Mouse (Mus musculus): ENCODE measurements at regions not wholly inside any gene's neighbourhood (a gene's known extent, or its start where the extent isn't known, plus 50 kb on each side); places are given as distances from the start of the nearest gene placed in this dataset.

- H3K9me3 ChIP-seq (ENCODE audit: low read length), result no peaks in the 10 kb centered on the region
- no peak overlapping the region for H3K9ac ChIP-seq (replicated peaks)
- H3K36me3 ChIP-seq (replicated peaks; ENCODE audit: insufficient read depth, low read length), result no peaks in the 10 kb centered on the region
- H3K4me3 ChIP-seq (ENCODE audit: low read depth, low read length), result no peak overlapping the region
- H3K27ac ChIP-seq (ENCODE audit: low read depth), result no peak overlapping the region
- H3K4me2 ChIP-seq (ENCODE audit: low read depth, low read length), result no peak overlapping the region
- ATAC-seq (no peak), DNase-seq (no peak)
- WGBS (ENCODE audit: insufficient replicate concordance), result 57% methylated on average over 3 of the region's 3 CpGs
- no peak for TF ChIP-seq EP300 (IDR thresholded peaks at IDR 0.05; ENCODE audit: low read depth)
- TF ChIP-seq CTCF (IDR thresholded peaks at IDR 0.05; ENCODE audit: low read depth), result no peak
- H3K4me1 ChIP-seq (ENCODE audit: insufficient read depth), result peaks cover 2% of the 10 kb centered on the region; the same call in 1 of the 2 replicates
- no peaks in the 10 kb centered on the region for H3K27me3 ChIP-seq (ENCODE audit: insufficient read depth, low read length)
Measured at GRCm38 (mm10) chr13:44569241-44569778, 160.0 kb upstream of the Jarid2 start.

- DNase-seq (no peak), ATAC-seq (no peak)
Measured at GRCm38 (mm10) chr13:44573463-44573862, 155.8 kb upstream of the Jarid2 start.

GRCm38 (mm10) chr13:44579215-44579614 is 150.1 kb upstream of the Jarid2 start:
- WGBS (ENCODE audit: insufficient replicate concordance), result 71% methylated on average over 5 of the region's 5 CpGs
- DNase-seq (no peak), ATAC-seq (no peak)
- Histone ChIP-seq H3K4me3 (ENCODE audit: low read depth, low read length) (no peak overlapping the region), H3K9ac (replicated peaks) (no peak overlapping the region), H3K9me3 (ENCODE audit: low read length) (peaks cover 3% of the 10 kb centered on the region; the same call in 1 of the 2 replicates), H3K27ac (ENCODE audit: low read depth) (no peak overlapping the region), H3K4me2 (ENCODE audit: low read depth, low read length) (no peak overlapping the region), H3K36me3 (replicated peaks; ENCODE audit: insufficient read depth, low read length) (no peaks in the 10 kb centered on the region), H3K27me3 (ENCODE audit: insufficient read depth, low read length) (no peaks in the 10 kb centered on the region), H3K4me1 (ENCODE audit: insufficient read depth) (0 out of 2 replicates have a peak, but pooled peaks cover 3% of the 10 kb centered on the region)
- no peak for TF ChIP-seq EP300 (IDR thresholded peaks at IDR 0.05; ENCODE audit: low read depth)
- TF ChIP-seq CTCF (IDR thresholded peaks at IDR 0.05; ENCODE audit: low read depth), result no peak

More at GRCm38 (mm10) chr13:44573463-44573862, 155.8 kb upstream of the Jarid2 start:
- Histone ChIP-seq H3K4me2 (ENCODE audit: low read depth, low read length) (no peak overlapping the region), H3K4me1 (ENCODE audit: insufficient read depth) (peaks cover 2% of the 10 kb centered on the region; the same call in 1 of the 2 replicates), H3K27ac (ENCODE audit: low read depth) (no peak overlapping the region), H3K36me3 (replicated peaks; ENCODE audit: insufficient read depth, low read length) (no peaks in the 10 kb centered on the region), H3K9me3 (ENCODE audit: low read length) (no peaks in the 10 kb centered on the region), H3K9ac (replicated peaks) (no peak overlapping the region), H3K27me3 (ENCODE audit: insufficient read depth, low read length) (no peaks in the 10 kb centered on the region), H3K4me3 (ENCODE audit: low read depth, low read length) (no peak overlapping the region)
- WGBS (ENCODE audit: insufficient replicate concordance), result 17% methylated on average over 7 of the region's 7 CpGs
- TF ChIP-seq EP300 (IDR thresholded peaks at IDR 0.05; ENCODE audit: low read depth) (no peak), CTCF (IDR thresholded peaks at IDR 0.05; ENCODE audit: low read depth) (no peak)

- H3K4me2 ChIP-seq (ENCODE audit: low read depth, low read length), result no peak overlapping the region
- no peaks in the 10 kb centered on the region for H3K27me3 ChIP-seq (ENCODE audit: insufficient read depth, low read length)
Measured at GRCm38 (mm10) chr13:44580156-44580736, 149.0 kb upstream of the Jarid2 start.

GRCm38 (mm10) chr13:44580767-44581166 is 148.5 kb upstream of the Jarid2 start:
- no peak for DNase-seq
- H3K9me3 ChIP-seq (ENCODE audit: low read length), result peaks cover 3% of the 10 kb centered on the region; the same call in 1 of the 2 replicates
- H3K4me1 ChIP-seq (ENCODE audit: insufficient read depth), result peaks cover 3% of the 10 kb centered on the region; the same call in 1 of the 2 replicates
- ATAC-seq, result no peak
- H3K27me3 ChIP-seq (ENCODE audit: insufficient read depth, low read length), result no peaks in the 10 kb centered on the region
- H3K4me3 ChIP-seq (ENCODE audit: low read depth, low read length), result no peak overlapping the region
- H3K4me2 ChIP-seq (ENCODE audit: low read depth, low read length), result 0 out of 2 replicates have a peak overlapping the region, but pooled peaks have one; percentile 8
- WGBS (ENCODE audit: insufficient replicate concordance), result 44% methylated on average over 9 of the region's 9 CpGs
- TF ChIP-seq CTCF (IDR thresholded peaks at IDR 0.05; ENCODE audit: low read depth) (no peak), EP300 (IDR thresholded peaks at IDR 0.05; ENCODE audit: low read depth) (no peak)
- no peak overlapping the region for H3K27ac ChIP-seq (ENCODE audit: low read depth)
- no peak overlapping the region for H3K9ac ChIP-seq (replicated peaks)
- H3K36me3 ChIP-seq (replicated peaks; ENCODE audit: insufficient read depth, low read length), result no peaks in the 10 kb centered on the region

More at GRCm38 (mm10) chr13:44580156-44580736, 149.0 kb upstream of the Jarid2 start:
- DNase-seq (no peak), ATAC-seq (no peak)
- H3K9me3 ChIP-seq (ENCODE audit: low read length), result peaks cover 3% of the 10 kb centered on the region; the same call in 1 of the 2 replicates
- whole genome bisulfite sequencing (ENCODE audit: insufficient replicate concordance), result 51% methylated on average over 15 of the region's 15 CpGs
- peaks cover 3% of the 10 kb centered on the region; the same call in 1 of the 2 replicates for H3K4me1 ChIP-seq (ENCODE audit: insufficient read depth)
- H3K36me3 ChIP-seq (replicated peaks; ENCODE audit: insufficient read depth, low read length), result no peaks in the 10 kb centered on the region
- TF ChIP-seq EP300 (IDR thresholded peaks at IDR 0.05; ENCODE audit: low read depth) (no peak), CTCF (IDR thresholded peaks at IDR 0.05; ENCODE audit: low read depth) (no peak)
- H3K27ac ChIP-seq (ENCODE audit: low read depth), result no peak overlapping the region
- no peak overlapping the region for H3K9ac ChIP-seq (replicated peaks)
- H3K4me3 ChIP-seq (ENCODE audit: low read depth, low read length), result no peak overlapping the region

GRCm38 (mm10) chr13:44581947-44582766 is 147.1 kb upstream of the Jarid2 start:
- no peak overlapping the region; the same call in 1 of the 2 replicates for H3K9ac ChIP-seq (replicated peaks)
- H3K27me3 ChIP-seq (ENCODE audit: insufficient read depth, low read length), result no peaks in the 10 kb centered on the region
- TF ChIP-seq EP300 (IDR thresholded peaks at IDR 0.05; ENCODE audit: low read depth), result no peak
- TF ChIP-seq CTCF (IDR thresholded peaks at IDR 0.05; ENCODE audit: low read depth), result no peak
- peak overlapping the region; percentile 44 for H3K4me2 ChIP-seq (ENCODE audit: low read depth, low read length)
- H3K4me1 ChIP-seq (ENCODE audit: insufficient read depth), result peaks cover 3% of the 10 kb centered on the region; the same call in 1 of the 2 replicates
- H3K36me3 ChIP-seq (replicated peaks; ENCODE audit: insufficient read depth, low read length), result no peaks in the 10 kb centered on the region
- no peak for ATAC-seq
- H3K27ac ChIP-seq (ENCODE audit: low read depth), result no peak overlapping the region
- 25% methylated on average over 23 of the region's 23 CpGs for WGBS (ENCODE audit: insufficient replicate concordance)
- no peak overlapping the region for H3K4me3 ChIP-seq (ENCODE audit: low read depth, low read length)
- H3K9me3 ChIP-seq (ENCODE audit: low read length), result peaks cover 3% of the 10 kb centered on the region; the same call in 1 of the 2 replicates
- DNase-seq, result no peak
